Mouse (Mus musculus): ENCODE results near the gene Pdzk1. TPM values are rescaled to one million over a fixed set of nuclear protein-coding genes. Genes with fewer than 3 reads are reported as not detected.

Gene Pdzk1
- total RNA-seq (2022): not detected

GRCm38 (mm10) chr3:96828984-96829383 lies at the start of gene Pdzk1, which contains the start of gene Cd160:
Gene Pdzk1, plus strand, starts transcription at chr3:96829284.
Gene Cd160, minus strand, starts transcription at chr3:96829351.
- no peak for DNase-seq (ENCODE audit: low spot score)

DNA sequence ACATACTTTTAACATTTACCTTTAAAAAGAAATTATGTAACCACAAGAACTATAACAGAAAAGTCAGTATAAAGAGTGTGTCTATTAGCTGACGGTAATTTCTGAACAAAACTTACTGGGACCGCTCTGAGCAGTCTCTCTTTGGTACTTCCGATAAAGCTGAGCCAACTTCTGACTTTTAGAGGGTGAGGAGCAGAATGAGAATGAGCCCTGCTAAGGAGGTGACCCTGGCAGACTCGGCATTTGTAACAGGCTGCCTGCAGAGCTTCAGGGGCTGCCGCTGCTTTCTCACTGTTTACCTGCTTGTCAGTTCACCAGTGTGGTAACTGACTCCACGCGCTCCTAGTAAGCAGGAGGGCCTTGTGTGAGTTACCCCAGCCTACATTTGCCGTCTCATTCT lies 46.8 kb upstream of the Pdzk1 start:
- no peak for DNase-seq (ENCODE audit: low spot score)

DNA sequence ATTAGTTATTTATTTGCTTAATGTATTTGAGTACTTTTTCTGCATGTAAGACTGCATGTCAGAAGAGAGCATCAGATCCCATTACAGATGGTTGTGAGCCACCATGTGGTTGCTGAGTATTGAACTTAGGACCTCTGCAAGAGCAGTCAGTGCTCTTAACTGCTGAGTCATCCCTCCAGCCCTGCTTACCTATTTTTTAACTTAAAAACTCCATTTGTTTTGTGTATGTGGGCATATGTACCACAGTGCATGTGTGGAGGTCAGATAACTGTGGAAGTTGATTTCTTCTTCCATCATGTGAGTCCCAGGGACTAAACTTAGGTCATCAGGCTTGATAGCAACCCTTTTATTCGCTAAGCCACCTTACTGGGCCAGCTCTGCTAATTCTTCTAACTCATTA lies 41.3 kb upstream of the Pdzk1 start:
- DNase-seq (ENCODE audit: low spot score): no peak

- DNase-seq (ENCODE audit: low spot score): peak; percentile 37
Measured at GRCm38 (mm10) chr3:96788506-96788905, 40.6 kb upstream of the Pdzk1 start.

DNA sequence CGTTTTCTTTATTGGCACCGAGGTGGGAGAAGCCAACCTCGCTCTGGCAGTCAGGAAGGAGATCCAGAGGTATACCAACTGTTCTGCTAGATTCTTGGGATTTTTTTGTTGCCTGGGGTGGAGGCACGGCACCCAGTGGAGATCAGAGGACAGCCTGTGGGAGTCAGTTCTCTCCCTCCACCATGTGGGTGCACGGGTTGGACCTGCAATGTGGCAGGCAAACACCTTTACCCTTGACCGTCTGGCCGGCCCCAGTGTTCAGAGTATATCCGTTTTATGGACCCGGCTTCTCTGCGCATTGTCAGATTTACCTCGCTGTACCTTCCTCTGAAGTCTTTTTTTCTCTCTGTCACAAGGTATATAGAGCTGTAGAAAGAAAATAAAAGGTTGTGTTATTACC lies 28.8 kb upstream of the Pdzk1 start:
- DNase-seq (ENCODE audit: low spot score): no peak

GRCm38 (mm10) chr3:96802214-96802613 lies 26.9 kb upstream of the Pdzk1 start:
- DNase-seq (ENCODE audit: low spot score): no peak

- DNase-seq (ENCODE audit: low spot score): no peak
Measured at GRCm38 (mm10) chr3:96808136-96808535, 20.9 kb upstream of the Pdzk1 start.

DNA sequence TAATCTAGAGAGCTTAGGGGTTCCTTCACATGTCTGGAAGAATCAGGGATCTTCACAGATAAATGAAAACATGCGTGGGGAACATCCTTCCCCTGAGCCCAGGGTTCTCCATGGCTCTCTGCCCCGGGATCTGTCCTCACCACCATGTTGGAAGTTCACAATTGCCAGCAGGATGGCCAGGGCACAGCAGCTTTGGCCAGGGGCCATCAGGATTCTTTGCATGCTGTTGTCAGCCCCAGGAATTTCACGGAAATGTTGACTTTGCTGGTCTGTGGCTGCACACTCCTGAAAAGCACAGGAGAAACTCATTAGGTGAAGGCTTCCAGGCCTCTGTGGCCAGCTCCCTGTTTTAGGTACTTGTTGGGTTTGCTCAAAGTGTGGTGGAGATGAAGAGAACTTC lies 20.4 kb upstream of the Pdzk1 start:
- no peak for DNase-seq (ENCODE audit: low spot score)

GRCm38 (mm10) chr3:96811232-96811631 lies 17.9 kb upstream of the Pdzk1 start:
- peak; percentile 25 for DNase-seq (ENCODE audit: low spot score)

DNA sequence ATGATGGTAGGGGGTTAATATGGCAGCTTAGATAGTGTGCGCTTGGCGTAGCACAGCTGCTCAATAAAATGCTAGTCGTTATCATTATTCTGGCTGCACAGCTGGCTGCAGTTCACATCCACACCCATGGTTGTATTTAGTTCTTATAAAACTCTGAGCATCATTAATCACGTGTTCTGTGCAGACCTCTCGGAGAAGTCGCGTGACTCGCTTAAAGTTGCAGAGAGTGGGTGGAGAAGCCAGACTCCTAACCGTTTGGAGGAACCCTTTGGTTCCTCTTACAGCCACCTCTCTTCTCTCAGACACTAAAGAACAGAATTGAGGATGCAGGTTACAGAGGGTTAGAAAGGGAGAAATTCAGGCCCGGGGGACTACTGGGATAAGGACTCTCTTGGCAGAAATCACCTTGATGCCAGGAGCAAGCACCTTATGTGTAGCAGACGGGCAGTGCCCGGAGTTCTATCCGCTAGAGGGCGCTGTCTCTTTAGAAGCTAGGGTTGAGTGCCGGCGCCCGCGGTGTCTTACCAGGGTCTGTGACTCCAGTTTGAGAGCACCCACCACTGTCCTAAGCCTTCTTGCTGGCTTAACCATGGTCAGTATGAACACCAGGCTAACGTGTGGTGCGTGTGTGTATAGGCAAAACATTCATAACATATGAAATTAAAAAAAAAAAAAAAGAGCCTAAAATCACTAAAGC lies 16.5 kb upstream of the Pdzk1 start:
- DNase-seq (ENCODE audit: low spot score): peak; percentile 65

DNA sequence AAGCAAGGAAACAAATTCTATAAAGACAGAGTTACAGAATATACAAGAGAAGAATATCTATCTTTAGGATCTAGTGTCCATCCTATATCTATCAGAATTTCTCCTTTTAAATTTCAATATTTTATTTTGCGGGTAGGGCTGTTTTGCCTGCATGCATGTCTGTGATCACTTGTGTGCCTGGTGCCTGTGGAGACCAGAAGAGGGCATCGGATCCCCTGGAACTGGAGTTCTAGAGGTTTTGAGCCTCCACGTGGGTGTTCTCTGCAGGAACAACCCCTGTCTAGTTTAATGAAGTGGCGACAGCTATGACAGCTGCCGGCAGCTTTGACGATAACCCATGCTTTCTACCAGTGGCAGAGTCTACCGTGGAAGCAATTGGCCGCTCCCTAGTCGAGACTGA lies 16.0 kb upstream of the Pdzk1 start:
- DNase-seq (ENCODE audit: low spot score): peak; percentile 33

DNA sequence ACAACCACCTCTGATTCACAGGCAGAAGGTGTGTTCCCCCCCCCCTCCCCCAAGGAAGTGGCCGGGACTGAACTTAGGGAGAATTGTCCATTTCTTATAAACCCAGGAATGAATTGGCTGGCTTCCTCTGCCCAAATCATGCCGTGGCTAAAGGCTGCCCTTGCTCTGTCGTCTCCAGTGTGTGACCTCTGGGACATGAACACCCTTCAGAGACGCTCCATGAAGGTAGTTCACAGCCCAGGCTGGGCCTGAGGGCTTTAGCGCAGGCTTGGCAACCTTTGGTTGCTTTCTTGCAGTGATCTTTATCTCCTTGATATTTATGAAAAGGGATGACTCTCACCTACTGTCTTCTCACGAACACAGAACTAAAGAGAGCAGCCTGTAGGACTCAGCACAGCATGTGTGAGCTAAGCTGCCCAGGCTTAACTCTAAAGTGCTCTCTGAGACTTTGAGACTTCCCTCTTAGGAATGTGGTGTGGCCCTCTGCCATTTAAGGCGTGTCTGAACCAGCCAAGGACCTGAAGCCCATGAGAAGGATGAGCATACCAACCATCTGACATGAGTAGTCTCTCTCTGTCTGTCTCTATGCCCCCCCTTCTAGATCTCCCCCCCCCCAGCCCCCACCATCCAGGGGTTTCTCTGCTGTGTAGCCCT lies 15.4 kb upstream of the Pdzk1 start:
- no peak for DNase-seq (ENCODE audit: low spot score)

DNA sequence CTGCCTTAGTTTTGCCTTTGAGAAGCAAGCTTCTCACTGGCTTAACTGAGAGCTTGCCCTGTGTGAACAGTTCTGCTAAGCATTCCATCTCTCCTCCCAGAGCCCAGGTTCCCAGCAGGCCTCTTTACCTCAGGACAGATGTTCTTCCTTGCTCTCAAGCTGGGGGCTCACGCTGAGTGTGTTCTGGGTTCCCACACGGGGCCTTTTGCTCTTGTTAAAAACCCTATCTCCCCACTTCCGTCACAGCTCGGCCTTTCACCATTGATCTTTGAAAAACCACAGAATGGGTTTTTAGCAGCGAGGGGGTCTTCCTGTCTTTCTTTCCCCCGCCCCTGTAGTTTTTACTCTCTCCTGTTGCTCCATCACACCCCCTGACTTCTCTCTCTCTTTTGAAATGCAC lies 14.7 kb upstream of the Pdzk1 start:
- no peak for DNase-seq (ENCODE audit: low spot score)

GRCm38 (mm10) chr3:96820116-96820915 lies 8.8 kb upstream of the Pdzk1 start:
- DNase-seq (ENCODE audit: low spot score): no peak

- DNase-seq (ENCODE audit: low spot score): no peak
Measured at GRCm38 (mm10) chr3:96821581-96821980, 7.5 kb upstream of the Pdzk1 start.

- no peak for DNase-seq (ENCODE audit: low spot score)
Measured at GRCm38 (mm10) chr3:96823701-96824100, 5.4 kb upstream of the Pdzk1 start.

DNA sequence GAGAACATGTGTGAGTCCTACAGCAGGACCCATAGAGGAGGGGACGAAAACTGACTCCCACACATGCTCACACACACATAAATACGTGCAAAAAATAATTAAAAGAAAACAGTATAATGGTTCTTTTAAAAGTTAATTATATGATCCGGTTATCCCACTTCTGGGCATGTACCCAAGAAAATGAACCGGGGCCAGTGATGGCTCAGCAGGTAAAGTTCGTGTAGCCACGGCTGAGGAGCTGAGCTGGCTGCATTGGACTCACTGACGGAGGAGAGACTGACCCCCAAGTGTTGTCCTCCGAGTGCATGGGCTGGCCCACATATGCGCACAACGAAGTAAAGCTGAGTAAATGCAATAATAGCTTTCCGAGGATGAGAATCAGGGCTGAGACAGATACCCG lies 4.5 kb upstream of the Pdzk1 start:
- DNase-seq (ENCODE audit: low spot score): no peak

GRCm38 (mm10) chr3:96825261-96825660 lies 3.8 kb upstream of the Pdzk1 start:
- DNase-seq (ENCODE audit: low spot score): no peak

DNA sequence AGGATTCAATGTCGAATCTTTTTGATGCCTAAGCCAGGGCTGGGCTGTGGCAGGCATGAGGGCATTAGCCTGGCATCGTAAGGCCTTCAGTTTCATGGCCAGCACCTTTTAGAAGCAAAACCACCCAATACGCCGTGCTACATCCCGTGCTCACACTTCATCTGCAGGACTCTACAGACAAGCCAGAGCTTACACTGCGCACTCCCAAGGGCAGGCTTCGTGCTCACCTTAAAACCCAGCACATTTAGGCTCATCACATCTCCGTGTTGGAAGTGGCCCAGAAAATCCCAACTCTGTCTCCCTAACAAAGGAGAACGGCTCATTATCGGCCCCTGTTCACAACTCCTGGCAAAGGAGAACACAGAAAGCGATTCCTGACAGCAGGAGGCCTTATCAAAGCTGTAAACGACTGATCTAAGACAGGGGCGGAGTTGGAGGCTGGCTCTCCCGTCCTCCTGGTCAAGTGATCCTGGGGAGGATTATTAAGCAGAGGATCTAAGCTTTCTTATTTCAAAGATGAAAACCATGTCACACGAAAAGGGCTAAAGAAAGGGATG lies 698 bp upstream of the Pdzk1 start:
- DNase-seq (ENCODE audit: low spot score): no peak

- no peak for DNase-seq (ENCODE audit: low spot score)
Measured at GRCm38 (mm10) chr3:96829856-96830255, 772 bp downstream of the Pdzk1 start.

GRCm38 (mm10) chr3:96832930-96833329 lies 3.8 kb downstream of the Pdzk1 start:
- no peak for DNase-seq (ENCODE audit: low spot score)

GRCm38 (mm10) chr3:96834587-96835348 lies 5.7 kb downstream of the Pdzk1 start:
- DNase-seq (ENCODE audit: low spot score): no peak
